Mouse (Mus musculus): ENCODE data around the gene Nosip. TPM values are rescaled to one million over a fixed set of nuclear protein-coding genes. Genes with fewer than 3 reads are reported as not detected.
A peak's percentile ranks its signal among the peaks of the same experiment; 100 is the strongest.
"Not testable (repeated sequence)": the region's sequence is repeated elsewhere in the genome, so short reads cannot be mapped to it uniquely, and the experiment has no call there.

The Nosip gene
- 24.3 and 26.8 TPM in 2 replicates for polyA plus RNA-seq (2012; ENCODE audit: insufficient read depth, insufficient read length, missing spikeins)

GRCm38 (mm10) chr7:45062239-45062835 lies at the start of gene Nosip, which contains the start of gene Prrg2:
Gene Nosip (plus strand): TSS chr7:45062429.
Gene Prrg2 (minus strand): TSS chr7:45062677.
- Histone ChIP-seq H3K27ac (replicated peaks; ENCODE audit: low read depth, low read length) (peak within 1 kb of the TSS; percentile 93), H3K4me1 (ENCODE audit: control insufficient read depth, insufficient read depth, insufficient read length, low read length) (peaks cover 4% of the 10 kb centered on the region; the same call in 1 of the 2 replicates), H3K4me3 (ENCODE audit: insufficient read depth, low read depth, low read length) (peak within 1 kb of the TSS; percentile 75)

DNA sequence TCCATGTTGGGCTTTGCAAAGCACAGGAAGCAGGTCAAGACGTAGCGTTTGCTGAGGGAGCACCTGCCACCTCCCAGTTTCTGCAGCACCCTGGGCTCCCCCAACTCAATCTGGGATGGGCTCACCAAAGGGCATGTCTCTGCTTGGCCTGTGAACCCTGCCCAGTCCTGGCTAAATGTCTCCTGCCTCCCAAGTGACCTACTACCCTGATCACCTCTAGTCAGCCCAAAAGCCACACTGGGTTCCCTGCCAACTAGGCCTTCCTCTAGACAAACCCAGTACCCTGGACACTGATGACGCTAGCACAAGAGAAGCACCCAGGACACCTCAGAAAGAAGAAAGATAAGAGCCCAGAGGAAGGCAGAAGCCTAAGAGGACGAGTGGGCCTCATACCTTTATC lies 49.4 kb upstream of the Nosip start:
- peaks cover 6% of the 10 kb centered on the region; the same call in 1 of the 2 replicates for H3K4me1 ChIP-seq (ENCODE audit: control insufficient read depth, insufficient read depth, insufficient read length, low read length)
- peak overlapping the region; percentile 53 for H3K27ac ChIP-seq (replicated peaks; ENCODE audit: low read depth, low read length)
- no peak overlapping the region for H3K4me3 ChIP-seq (ENCODE audit: insufficient read depth, low read depth, low read length)

DNA sequence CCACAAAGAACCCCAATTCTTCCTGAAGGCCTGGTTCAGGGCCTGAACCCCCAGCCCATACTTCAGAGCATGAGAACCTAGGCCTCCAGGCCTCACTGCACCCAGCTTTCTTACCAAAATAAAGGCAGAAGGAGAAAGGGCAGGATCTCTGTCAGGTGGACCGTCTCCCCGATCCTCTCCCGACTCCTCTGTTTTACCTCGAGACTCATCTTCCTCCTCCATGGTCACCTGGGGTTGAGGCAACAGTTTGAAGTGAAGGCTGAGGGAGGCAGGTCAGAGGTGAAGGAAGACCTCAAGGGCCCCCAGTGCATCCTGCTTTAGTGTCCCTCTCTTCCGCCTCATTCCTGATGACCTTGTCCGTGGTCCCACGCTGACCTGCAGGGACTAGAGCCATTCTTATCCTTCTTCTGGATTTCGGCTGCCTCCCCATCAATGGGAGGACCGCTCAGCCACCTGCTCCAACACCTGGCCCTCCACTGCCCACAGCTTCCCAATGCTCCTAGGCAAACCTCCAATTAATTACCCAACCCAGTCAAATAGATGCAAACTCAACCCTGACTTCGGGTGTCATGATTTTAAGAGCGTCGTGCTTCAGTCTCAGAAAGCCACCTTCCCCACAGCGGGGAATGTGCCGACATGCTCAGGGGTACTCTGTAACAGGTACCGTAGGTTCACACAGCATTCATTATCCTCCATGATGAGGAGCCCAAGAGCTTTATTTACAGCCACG lies 48.7 kb upstream of the Nosip start:
- peak overlapping the region; percentile 53 for H3K27ac ChIP-seq (replicated peaks; ENCODE audit: low read depth, low read length)
- H3K4me3 ChIP-seq (ENCODE audit: insufficient read depth, low read depth, low read length): no peak overlapping the region
- H3K4me1 ChIP-seq (ENCODE audit: control insufficient read depth, insufficient read depth, insufficient read length, low read length): peaks cover 6% of the 10 kb centered on the region; the same call in 1 of the 2 replicates

DNA sequence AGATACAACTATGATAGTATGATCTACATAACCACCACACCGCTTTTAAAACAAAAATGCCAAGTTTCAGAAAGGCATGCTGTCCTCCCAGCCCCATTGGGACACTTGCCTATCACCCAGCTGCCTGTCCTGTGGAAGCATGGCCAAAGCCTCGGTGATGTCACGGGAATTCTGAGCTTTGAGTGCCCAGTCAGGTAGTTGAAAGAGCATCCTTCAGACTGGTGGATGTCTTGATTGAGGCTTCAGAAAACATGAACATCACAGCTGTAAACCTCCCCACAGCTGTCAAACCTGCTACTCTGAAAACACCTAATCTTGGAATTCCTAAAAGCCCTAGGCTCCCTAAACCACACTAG lies 48.2 kb upstream of the Nosip start:
- H3K4me3 ChIP-seq (ENCODE audit: insufficient read depth, low read depth, low read length): no peak overlapping the region
- peaks cover 6% of the 10 kb centered on the region; the same call in 1 of the 2 replicates for H3K4me1 ChIP-seq (ENCODE audit: control insufficient read depth, insufficient read depth, insufficient read length, low read length)
- no peak overlapping the region for H3K27ac ChIP-seq (replicated peaks; ENCODE audit: low read depth, low read length)

DNA sequence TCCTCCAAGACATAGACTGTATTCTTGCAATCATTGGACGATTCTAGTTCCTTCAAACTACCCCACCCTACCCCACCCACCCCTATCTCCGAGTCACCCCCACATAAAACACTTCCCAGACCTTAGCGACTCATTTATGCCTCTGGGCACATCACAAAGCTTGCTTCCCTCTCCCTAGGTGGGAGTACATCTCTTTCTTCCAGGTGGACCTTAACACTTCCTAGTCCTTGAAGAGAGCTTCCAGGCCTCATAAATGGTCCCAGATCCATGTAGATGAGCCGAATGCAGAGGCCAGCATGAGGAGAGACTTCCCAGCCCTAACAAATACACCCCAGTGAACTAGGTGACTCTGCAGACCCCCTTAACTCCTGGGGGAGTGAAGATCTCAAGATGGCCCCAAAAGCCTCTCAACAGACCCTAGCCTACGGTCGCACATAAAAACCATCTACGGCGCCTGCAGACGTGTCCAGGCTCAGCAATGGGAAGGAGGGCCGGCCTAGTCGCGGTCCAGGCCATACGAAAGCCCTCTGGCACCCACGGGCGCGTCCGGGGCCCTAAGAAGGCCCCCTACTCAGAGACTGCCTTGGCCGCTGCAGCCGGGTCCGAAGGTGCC lies 46.8 kb upstream of the Nosip start:
- H3K4me3 ChIP-seq (ENCODE audit: insufficient read depth, low read depth, low read length): peak overlapping the region; percentile 78
- peak overlapping the region; percentile 82 for H3K27ac ChIP-seq (replicated peaks; ENCODE audit: low read depth, low read length)
- peaks cover 6% of the 10 kb centered on the region; the same call in 1 of the 2 replicates for H3K4me1 ChIP-seq (ENCODE audit: control insufficient read depth, insufficient read depth, insufficient read length, low read length)

DNA sequence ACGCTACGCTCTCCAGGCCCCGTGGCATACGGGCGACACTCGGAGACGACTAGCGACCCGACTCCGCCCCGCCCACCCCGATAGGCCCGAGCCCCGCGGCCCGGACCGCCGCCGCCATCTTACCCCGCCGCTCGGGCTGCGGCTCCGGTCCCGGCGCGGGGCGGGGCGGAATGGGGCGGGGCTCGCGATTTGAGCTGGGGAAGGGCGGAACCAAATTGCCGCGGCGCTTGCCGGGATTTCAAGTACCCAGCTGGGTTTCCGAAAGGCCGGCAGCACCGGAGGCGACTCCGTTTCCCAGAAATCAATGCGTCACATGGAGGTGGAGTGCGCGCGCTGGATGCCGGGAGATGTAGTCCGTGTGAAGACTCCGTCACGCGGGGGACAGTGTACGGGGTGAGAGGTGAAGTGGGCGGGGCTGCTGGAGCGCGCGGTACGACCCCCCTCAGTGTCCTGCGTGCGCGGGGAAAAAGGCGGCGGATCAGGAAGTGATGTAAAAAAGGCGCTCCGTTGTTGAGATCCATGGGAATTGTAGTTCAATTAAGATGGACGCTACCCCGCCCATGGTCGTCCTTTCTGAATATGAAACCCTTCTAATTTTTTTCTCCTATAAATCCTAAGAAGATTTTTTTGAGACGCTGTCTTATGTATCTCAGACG lies 46.1 kb upstream of the Nosip start, which contains the start of gene Scaf1:
TSS of gene Scaf1 (minus strand) at position 407 of the 656 bp plus-strand sequence.
- Histone ChIP-seq H3K4me3 (ENCODE audit: insufficient read depth, low read depth, low read length) (peak within 1 kb of the TSS; percentile 78), H3K4me1 (ENCODE audit: control insufficient read depth, insufficient read depth, insufficient read length, low read length) (peaks cover 6% of the 10 kb centered on the region; the same call in 1 of the 2 replicates), H3K27ac (replicated peaks; ENCODE audit: low read depth, low read length) (peak within 1 kb of the TSS; percentile 100)

GRCm38 (mm10) chr7:45016761-45017160 lies 45.5 kb upstream of the Nosip start:
- H3K4me1 ChIP-seq (ENCODE audit: control insufficient read depth, insufficient read depth, insufficient read length, low read length): peaks cover 6% of the 10 kb centered on the region; the same call in 1 of the 2 replicates
- peak overlapping the region; percentile 100 for H3K27ac ChIP-seq (replicated peaks; ENCODE audit: low read depth, low read length)

GRCm38 (mm10) chr7:45017242-45018061 lies 44.8 kb upstream of the Nosip start, which contains the start of gene Rras:
Gene Rras (plus strand): TSS chr7:45017961.
- Histone ChIP-seq H3K4me3 (ENCODE audit: insufficient read depth, low read depth, low read length) (peak within 1 kb of the TSS; percentile 70), H3K27ac (replicated peaks; ENCODE audit: low read depth, low read length) (peak within 1 kb of the TSS; percentile 100), H3K4me1 (ENCODE audit: control insufficient read depth, insufficient read depth, insufficient read length, low read length) (peaks cover 6% of the 10 kb centered on the region; the same call in 1 of the 2 replicates)

More at GRCm38 (mm10) chr7:45016761-45017160, 45.5 kb upstream of the Nosip start:
- peak overlapping the region; percentile 70 for H3K4me3 ChIP-seq (ENCODE audit: insufficient read depth, low read depth, low read length)

GRCm38 (mm10) chr7:45019031-45019571 lies 43.1 kb upstream of the Nosip start:
- Histone ChIP-seq H3K4me3 (ENCODE audit: insufficient read depth, low read depth, low read length) (peak overlapping the region; percentile 59), H3K27ac (replicated peaks; ENCODE audit: low read depth, low read length) (peak overlapping the region; percentile 99), H3K4me1 (ENCODE audit: control insufficient read depth, insufficient read depth, insufficient read length, low read length) (no peaks in the 10 kb centered on the region)

GRCm38 (mm10) chr7:45020225-45020624 lies 42.0 kb upstream of the Nosip start:
- H3K4me3 ChIP-seq (ENCODE audit: insufficient read depth, low read depth, low read length): no peak overlapping the region
- H3K4me1 ChIP-seq (ENCODE audit: control insufficient read depth, insufficient read depth, insufficient read length, low read length): no peaks in the 10 kb centered on the region
- H3K27ac ChIP-seq (replicated peaks; ENCODE audit: low read depth, low read length): no peak overlapping the region

- H3K4me3 ChIP-seq (ENCODE audit: insufficient read depth, low read depth, low read length); H3K27ac ChIP-seq (replicated peaks; ENCODE audit: low read depth, low read length); H3K4me1 ChIP-seq (ENCODE audit: control insufficient read depth, insufficient read depth, insufficient read length, low read length): not testable (repeated sequence)
These were observed 38.5 kb upstream of the Nosip start for GRCm38 (mm10) chr7:45023711-45024110.

DNA sequence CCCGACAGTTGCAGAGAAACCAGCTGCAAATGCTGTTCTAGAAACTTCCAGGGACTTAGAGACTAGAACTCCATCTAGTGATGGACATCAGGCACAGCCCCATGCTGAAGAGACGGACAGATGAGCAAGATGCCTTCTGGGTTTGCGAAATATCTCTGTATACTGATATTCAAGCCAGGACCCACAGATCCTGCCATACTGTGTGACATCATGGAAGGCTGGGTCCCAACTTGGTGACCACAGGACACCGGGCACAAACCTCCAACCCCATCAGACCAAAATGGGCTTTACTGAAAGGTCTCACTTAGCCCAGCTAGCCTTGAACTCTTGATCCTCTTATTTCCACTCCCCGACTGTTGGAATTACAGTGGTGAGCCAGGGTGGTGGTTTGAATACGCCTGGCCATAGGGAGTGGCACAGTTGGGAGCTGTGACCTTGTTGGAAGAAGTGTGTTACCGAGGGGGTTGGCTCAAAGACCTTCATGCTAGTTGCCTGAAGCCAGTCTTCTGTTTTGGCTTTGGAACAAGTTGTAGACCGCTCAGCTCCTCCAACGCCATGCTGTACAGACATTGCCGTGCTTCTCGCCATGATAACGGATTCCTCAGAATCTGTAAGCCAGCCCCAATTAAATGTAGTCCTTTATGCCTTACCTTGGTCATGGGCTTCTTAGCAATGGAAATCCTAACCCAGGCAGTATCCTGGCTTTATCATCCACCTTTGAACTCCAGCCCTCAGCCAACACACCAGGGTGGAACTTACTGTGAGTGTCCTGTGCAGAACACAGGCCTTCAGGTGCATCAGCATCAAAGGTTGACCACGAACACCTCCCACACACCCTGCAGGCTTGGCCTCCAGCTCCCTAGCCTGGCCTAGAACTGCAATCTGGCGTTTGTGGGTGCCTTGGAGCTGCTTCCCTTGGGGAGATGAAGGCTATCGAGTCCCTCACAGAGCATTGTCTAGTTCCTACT lies 37.7 kb upstream of the Nosip start:
- Histone ChIP-seq H3K4me1 (ENCODE audit: control insufficient read depth, insufficient read depth, insufficient read length, low read length) (peaks cover 5% of the 10 kb centered on the region; the same call in 1 of the 2 replicates), H3K27ac (replicated peaks; ENCODE audit: low read depth, low read length) (no peak overlapping the region), H3K4me3 (ENCODE audit: insufficient read depth, low read depth, low read length) (no peak overlapping the region)

DNA sequence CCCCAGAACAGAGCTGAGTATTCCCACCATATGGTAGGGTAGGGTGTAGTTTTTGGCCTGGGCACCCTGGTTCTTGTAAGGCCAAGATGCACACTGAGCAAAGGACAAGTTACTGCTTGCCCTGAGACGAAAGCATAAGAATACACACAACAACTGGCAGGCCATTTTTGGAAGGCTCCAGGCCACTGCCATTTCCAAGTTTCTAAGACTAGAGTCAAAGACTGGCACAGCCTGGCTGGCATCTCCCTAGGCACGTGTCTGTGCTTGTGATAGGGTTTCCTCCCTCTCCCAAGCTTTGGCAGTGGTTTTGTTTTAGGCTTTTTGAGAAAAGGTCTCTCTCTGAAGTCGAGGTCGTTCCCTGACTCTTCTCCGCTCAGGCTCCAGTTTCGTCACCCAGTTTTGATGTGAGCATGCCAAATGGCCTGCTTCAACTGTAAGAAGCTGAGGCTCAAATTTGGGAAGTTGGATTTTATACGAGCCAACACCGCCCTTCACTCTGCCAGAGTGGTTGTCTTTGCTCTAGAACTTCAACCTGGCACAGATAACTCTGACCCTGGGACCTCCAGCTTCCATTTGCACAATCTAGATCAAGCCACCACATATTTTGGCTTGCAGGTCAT lies 36.5 kb upstream of the Nosip start:
- no peak overlapping the region for H3K4me3 ChIP-seq (ENCODE audit: insufficient read depth, low read depth, low read length)
- peaks cover 5% of the 10 kb centered on the region; the same call in 1 of the 2 replicates for H3K4me1 ChIP-seq (ENCODE audit: control insufficient read depth, insufficient read depth, insufficient read length, low read length)
- H3K27ac ChIP-seq (replicated peaks; ENCODE audit: low read depth, low read length): peak overlapping the region; percentile 51

Data from brown adipose tissue, adult 24 weeks (tissue).